Mouse (Mus musculus): ENCODE measurements around the gene Rarb. TPM values are rescaled to one million over a fixed set of nuclear protein-coding genes. Genes with fewer than 3 reads are reported as not detected.

Gene Rarb
- polyA plus RNA-seq, 1 experiment, result 0.49 TPM

GRCm38 (mm10) chr14:16738538-16738937, 80.4 kb downstream of the Rarb start:
- Histone ChIP-seq H3K9ac (ENCODE audit: low read depth, poor library complexity, severe bottlenecking) (no peak overlapping the region), H3K36me3 (ENCODE audit: control insufficient read depth, insufficient read depth, low read length, poor library complexity, severe bottlenecking) (no peaks in the 10 kb centered on the region), H3K27me3 (ENCODE audit: control insufficient read depth, insufficient read depth, low read length, poor library complexity, severe bottlenecking) (no peaks in the 10 kb centered on the region), H3K4me3 (ENCODE audit: low read depth, low read length) (no peak overlapping the region), H3K4me1 (ENCODE audit: control insufficient read depth, insufficient read depth, low read length) (no peaks in the 10 kb centered on the region), H3K9me3 (replicated peaks; ENCODE audit: control insufficient read depth, insufficient read depth, low read length, poor library complexity, severe bottlenecking) (no peaks in the 10 kb centered on the region), H3K27ac (ENCODE audit: insufficient read depth, low read length) (no peak overlapping the region)
- TF ChIP-seq CTCF (IDR thresholded peaks at IDR 0.05; ENCODE audit: low read depth, low read length) (no peak), EP300 (IDR thresholded peaks at IDR 0.05; ENCODE audit: insufficient read depth, low read depth, low read length) (no peak), POLR2A (IDR thresholded peaks at IDR 0.05; ENCODE audit: insufficient read depth, low read length) (no peak)

GRCm38 (mm10) chr14:16737781-16738180, 81.2 kb downstream of the Rarb start:
- Histone ChIP-seq H3K27me3 (ENCODE audit: control insufficient read depth, insufficient read depth, low read length, poor library complexity, severe bottlenecking) (no peaks in the 10 kb centered on the region), H3K9me3 (replicated peaks; ENCODE audit: control insufficient read depth, insufficient read depth, low read length, poor library complexity, severe bottlenecking) (no peaks in the 10 kb centered on the region), H3K36me3 (ENCODE audit: control insufficient read depth, insufficient read depth, low read length, poor library complexity, severe bottlenecking) (no peaks in the 10 kb centered on the region), H3K4me1 (ENCODE audit: control insufficient read depth, insufficient read depth, low read length) (no peaks in the 10 kb centered on the region), H3K27ac (ENCODE audit: insufficient read depth, low read length) (no peak overlapping the region), H3K4me3 (ENCODE audit: low read depth, low read length) (no peak overlapping the region), H3K9ac (ENCODE audit: low read depth, poor library complexity, severe bottlenecking) (no peak overlapping the region)
- no peak for TF ChIP-seq POLR2A (IDR thresholded peaks at IDR 0.05; ENCODE audit: insufficient read depth, low read length)
- TF ChIP-seq EP300 (IDR thresholded peaks at IDR 0.05; ENCODE audit: insufficient read depth, low read depth, low read length), result no peak
- TF ChIP-seq CTCF (IDR thresholded peaks at IDR 0.05; ENCODE audit: low read depth, low read length), result no peak

GRCm38 (mm10) chr14:16735331-16736012, 83.5 kb downstream of the Rarb start:
- Histone ChIP-seq H3K9ac (ENCODE audit: low read depth, poor library complexity, severe bottlenecking) (no peak overlapping the region), H3K9me3 (replicated peaks; ENCODE audit: control insufficient read depth, insufficient read depth, low read length, poor library complexity, severe bottlenecking) (no peaks in the 10 kb centered on the region), H3K27ac (ENCODE audit: insufficient read depth, low read length) (no peak overlapping the region), H3K36me3 (ENCODE audit: control insufficient read depth, insufficient read depth, low read length, poor library complexity, severe bottlenecking) (no peaks in the 10 kb centered on the region), H3K4me3 (ENCODE audit: low read depth, low read length) (no peak overlapping the region), H3K27me3 (ENCODE audit: control insufficient read depth, insufficient read depth, low read length, poor library complexity, severe bottlenecking) (no peaks in the 10 kb centered on the region), H3K4me1 (ENCODE audit: control insufficient read depth, insufficient read depth, low read length) (no peaks in the 10 kb centered on the region)
- TF ChIP-seq POLR2A (IDR thresholded peaks at IDR 0.05; ENCODE audit: insufficient read depth, low read length), result no peak
- no peak for TF ChIP-seq EP300 (IDR thresholded peaks at IDR 0.05; ENCODE audit: insufficient read depth, low read depth, low read length)
- TF ChIP-seq CTCF (IDR thresholded peaks at IDR 0.05; ENCODE audit: low read depth, low read length), result no peak

GRCm38 (mm10) chr14:16733595-16734298, 85.2 kb downstream of the Rarb start:
- Histone ChIP-seq H3K9ac (ENCODE audit: low read depth, poor library complexity, severe bottlenecking) (no peak overlapping the region), H3K4me1 (ENCODE audit: control insufficient read depth, insufficient read depth, low read length) (no peaks in the 10 kb centered on the region), H3K27me3 (ENCODE audit: control insufficient read depth, insufficient read depth, low read length, poor library complexity, severe bottlenecking) (no peaks in the 10 kb centered on the region), H3K4me3 (ENCODE audit: low read depth, low read length) (no peak overlapping the region), H3K27ac (ENCODE audit: insufficient read depth, low read length) (no peak overlapping the region), H3K36me3 (ENCODE audit: control insufficient read depth, insufficient read depth, low read length, poor library complexity, severe bottlenecking) (no peaks in the 10 kb centered on the region), H3K9me3 (replicated peaks; ENCODE audit: control insufficient read depth, insufficient read depth, low read length, poor library complexity, severe bottlenecking) (no peaks in the 10 kb centered on the region)
- TF ChIP-seq CTCF (IDR thresholded peaks at IDR 0.05; ENCODE audit: low read depth, low read length) (no peak), POLR2A (IDR thresholded peaks at IDR 0.05; ENCODE audit: insufficient read depth, low read length) (no peak), EP300 (IDR thresholded peaks at IDR 0.05; ENCODE audit: insufficient read depth, low read depth, low read length) (no peak)

- Histone ChIP-seq H3K27ac (ENCODE audit: insufficient read depth, low read length) (no peak overlapping the region), H3K36me3 (ENCODE audit: control insufficient read depth, insufficient read depth, low read length, poor library complexity, severe bottlenecking) (no peaks in the 10 kb centered on the region), H3K4me1 (ENCODE audit: control insufficient read depth, insufficient read depth, low read length) (no peaks in the 10 kb centered on the region), H3K9me3 (replicated peaks; ENCODE audit: control insufficient read depth, insufficient read depth, low read length, poor library complexity, severe bottlenecking) (no peaks in the 10 kb centered on the region), H3K27me3 (ENCODE audit: control insufficient read depth, insufficient read depth, low read length, poor library complexity, severe bottlenecking) (no peaks in the 10 kb centered on the region), H3K9ac (ENCODE audit: low read depth, poor library complexity, severe bottlenecking) (no peak overlapping the region), H3K4me3 (ENCODE audit: low read depth, low read length) (no peak overlapping the region)
- TF ChIP-seq EP300 (IDR thresholded peaks at IDR 0.05; ENCODE audit: insufficient read depth, low read depth, low read length) (no peak), POLR2A (IDR thresholded peaks at IDR 0.05; ENCODE audit: insufficient read depth, low read length) (no peak), CTCF (IDR thresholded peaks at IDR 0.05; ENCODE audit: low read depth, low read length) (no peak)
These were observed 86.9 kb downstream of the Rarb start for GRCm38 (mm10) chr14:16732054-16732453.
